Mouse (Mus musculus) MEL (cell line): ENCODE results near the gene Spop. TPM values are rescaled to one million over a fixed set of nuclear protein-coding genes. Genes with fewer than 3 reads are reported as not detected.

ENCODE experiments used
- DNase-seq: peaks from one replicate; pipeline ENCODE4 v3.0.0; 2011; ENCODE audit warnings: low read depth, low spot score
- H3K27ac ChIP-seq: 2 replicates; pipeline ENCODE4 v1.5.1; 2012; ENCODE audit warnings: low read depth, mild to moderate bottlenecking, control low read depth, low read length, moderate library complexity; ENCODE audit not compliant: control insufficient read depth
- H3K27me3 ChIP-seq, 2 experiments: fragments of 150-350 bp in 1 of 2; sonication (generic) in 1 of 2; 2 replicates each; pipeline ENCODE4 v1.6.1; 2012; ENCODE audit warnings: low read length in 2 of 2, mild to moderate bottlenecking in 2 of 2, improper control_type of control experiment in 1 of 2, moderate library complexity in 1 of 2; ENCODE audit not compliant: insufficient read depth in 2 of 2, control insufficient read depth in 1 of 2
- H3K36me3 ChIP-seq, 2 experiments: 2 replicates each; pipeline ENCODE4 v1.6.1; 2012 to 2014; ENCODE audit warnings: low read length in 2 of 2, improper control_type of control experiment in 1 of 2, inconsistent platforms in 1 of 2, mild to moderate bottlenecking in 1 of 2; ENCODE audit not compliant: insufficient read depth in 2 of 2, control insufficient read depth in 1 of 2
- H3K4me1 ChIP-seq, 2 experiments: fragments of 150-350 bp in 1 of 2; sonication (generic) in 1 of 2; 2 replicates each; pipeline ENCODE4 v1.6.1; 2012; ENCODE audit warnings: low read length in 2 of 2, improper control_type of control experiment in 1 of 2, mild to moderate bottlenecking in 1 of 2; ENCODE audit not compliant: insufficient read depth in 2 of 2, control insufficient read depth in 1 of 2
- H3K4me3 ChIP-seq, 2 experiments: fragments of 150-350 bp in 1 of 2; sonication (generic) in 1 of 2; 2 replicates each; pipeline ENCODE4 v1.5.1; 2012; ENCODE audit warnings: low read depth in 2 of 2, low read length in 2 of 2, mild to moderate bottlenecking in 2 of 2, moderate library complexity in 2 of 2, control low read depth in 1 of 2, improper control_type of control experiment in 1 of 2; ENCODE audit not compliant: control insufficient read depth in 1 of 2, insufficient read depth in 1 of 2
- H3K79me2 ChIP-seq: 2 replicates; pipeline ENCODE4 v1.6.1; 2012; ENCODE audit warnings: mild to moderate bottlenecking, low read length, moderate library complexity; ENCODE audit not compliant: control insufficient read depth, poor library complexity, insufficient read depth
- H3K9ac ChIP-seq: 2 replicates; pipeline ENCODE4 v1.6.1; 2012; ENCODE audit warnings: low read depth, mild to moderate bottlenecking, control low read depth, low read length, moderate library complexity; ENCODE audit not compliant: control insufficient read depth, poor library complexity, severe bottlenecking
- H3K9me3 ChIP-seq: fragments of 150-350 bp; sonication (generic); replicated peaks from 2 replicates; pipeline ENCODE4 v1.6.1; 2012; ENCODE audit warnings: mild to moderate bottlenecking, low read length, improper control_type of control experiment, moderate library complexity; ENCODE audit not compliant: insufficient read depth
- CHD1 ChIP-seq: IDR thresholded peaks from 2 replicates; pipeline ENCODE4 v1.6.1; 2012; ENCODE audit warnings: low read depth, mild to moderate bottlenecking, inconsistent platforms, low read length, improper control_type of control experiment
- CTCF ChIP-seq, 3 experiments: IDR thresholded peaks in 2 of 3; conservative IDR thresholded peaks in 1 of 3; 2 replicates each; pipeline ENCODE4 v1.5.1; 2011 to 2012; ENCODE audit warnings: low read length in 3 of 3, low read depth in 2 of 3, mild to moderate bottlenecking in 2 of 3, improper control_type of control experiment in 1 of 3, inconsistent platforms in 1 of 3, mixed read lengths in 1 of 3, moderate library complexity in 1 of 3; ENCODE audit not compliant: control insufficient read depth in 1 of 3, insufficient read depth in 1 of 3, poor library complexity in 1 of 3, severe bottlenecking in 1 of 3
- ELF1 ChIP-seq: IDR thresholded peaks from 2 replicates; pipeline ENCODE4 v1.6.1; 2014; ENCODE audit warnings: low read depth, mild to moderate bottlenecking, inconsistent platforms, low read length, improper control_type of control experiment, moderate library complexity
- GATA1 ChIP-seq: IDR thresholded peaks from 2 replicates; pipeline ENCODE4 v1.6.1; 2011; ENCODE audit warnings: low read depth, low read length, improper control_type of control experiment
- JUND ChIP-seq: IDR thresholded peaks from 2 replicates; pipeline ENCODE4 v1.6.1; 2011; ENCODE audit warnings: low read depth, mild to moderate bottlenecking, improper control_type of control experiment, low read length
- KAT2A ChIP-seq: conservative IDR thresholded peaks from 2 replicates; pipeline ENCODE4 v1.6.1; 2012; ENCODE audit warnings: low read depth, low read length, improper control_type of control experiment, inconsistent platforms
- MAZ ChIP-seq: IDR thresholded peaks from 2 replicates; pipeline ENCODE4 v1.6.1; 2012; ENCODE audit warnings: low read depth, mild to moderate bottlenecking, inconsistent platforms, low read length, improper control_type of control experiment
- MEF2A ChIP-seq: IDR thresholded peaks from 2 replicates; pipeline ENCODE4 v1.6.1; 2014; ENCODE audit warnings: low read depth, mild to moderate bottlenecking, inconsistent platforms, low read length, improper control_type of control experiment; ENCODE audit not compliant: poor library complexity, insufficient replicate concordance, severe bottlenecking; ENCODE audit errors: extremely low read depth
- POLR2A ChIP-seq, 2 experiments: IDR thresholded peaks; 2 replicates each; pipeline ENCODE4 v1.6.1; 2011 to 2012; ENCODE audit warnings: low read length in 2 of 2, mild to moderate bottlenecking in 2 of 2, control low read depth in 1 of 2, improper control_type of control experiment in 1 of 2, low read depth in 1 of 2, moderate library complexity in 1 of 2; ENCODE audit not compliant: control insufficient read depth in 1 of 2, insufficient read depth in 1 of 2, poor library complexity in 1 of 2
- RAD21 ChIP-seq: IDR thresholded peaks from 2 replicates; pipeline ENCODE4 v1.6.1; 2011; ENCODE audit warnings: mild to moderate bottlenecking, low read depth, low read length, improper control_type of control experiment
- RCOR1 ChIP-seq: IDR thresholded peaks from 2 replicates; pipeline ENCODE4 v1.6.1; 2012; ENCODE audit warnings: low read depth, mild to moderate bottlenecking, inconsistent platforms, low read length, improper control_type of control experiment
- SIN3A ChIP-seq: IDR thresholded peaks from 2 replicates; pipeline ENCODE4 v1.6.1; 2012; ENCODE audit warnings: low read length, improper control_type of control experiment, inconsistent platforms
- TCF12 ChIP-seq: IDR thresholded peaks from 2 replicates; pipeline ENCODE4 v1.6.1; 2014; ENCODE audit warnings: low read depth, mild to moderate bottlenecking, inconsistent platforms, low read length, improper control_type of control experiment, moderate library complexity
- USF1 ChIP-seq: IDR thresholded peaks from 2 replicates; pipeline ENCODE4 v1.6.1; 2014; ENCODE audit warnings: low read depth, mild to moderate bottlenecking, inconsistent platforms, low read length, improper control_type of control experiment, moderate library complexity
- USF2 ChIP-seq, 2 experiments: IDR thresholded peaks; 2 replicates each; pipeline ENCODE4 v1.6.1; 2011 to 2012; ENCODE audit warnings: improper control_type of control experiment in 2 of 2, low read length in 2 of 2, borderline replicate concordance in 1 of 2, inconsistent platforms in 1 of 2, low read depth in 1 of 2, mild to moderate bottlenecking in 1 of 2; ENCODE audit not compliant: insufficient read depth in 1 of 2
- ZKSCAN1 ChIP-seq: IDR thresholded peaks from 2 replicates; pipeline ENCODE4 v1.6.1; 2012; ENCODE audit warnings: low read depth, mild to moderate bottlenecking, inconsistent platforms, low read length, improper control_type of control experiment, moderate library complexity
- ZMIZ1 ChIP-seq: IDR thresholded peaks from 2 replicates; pipeline ENCODE4 v1.6.1; 2012; ENCODE audit warnings: low read depth, mild to moderate bottlenecking, inconsistent platforms, low read length, improper control_type of control experiment, moderate library complexity
- ZNF384 ChIP-seq: IDR thresholded peaks from 2 replicates; pipeline ENCODE4 v1.6.1; 2012; ENCODE audit warnings: low read depth, mild to moderate bottlenecking, inconsistent platforms, low read length, improper control_type of control experiment
- polyA plus RNA-seq, 2 experiments: library from polyadenylated mRNA; stranded (reverse) in 1 of 2; unstranded in 1 of 2; fragments of >175 nt in 1 of 2; fragments of >200 nt in 1 of 2; gene quantifications; 2 replicates each; pipeline versions ENCODE4 v1.2.1 to v1.2.4; 2012; ENCODE audit warnings: low replicate concordance in 2 of 2, low read depth in 1 of 2; ENCODE audit not compliant: insufficient read length in 2 of 2, insufficient read depth in 1 of 2, missing spikeins in 1 of 2
- total RNA-seq: library from RNA; depleted of rRNA; stranded (reverse); fragments of 300-350 nt; gene quantifications from 2 replicates; pipeline ENCODE4 v1.2.3, GENCODE M21; 2012

Gene Spop
- total and polyA plus RNA-seq, 3 experiments, result 41.5 to 84.0 TPM; not detected in 1

DNA sequence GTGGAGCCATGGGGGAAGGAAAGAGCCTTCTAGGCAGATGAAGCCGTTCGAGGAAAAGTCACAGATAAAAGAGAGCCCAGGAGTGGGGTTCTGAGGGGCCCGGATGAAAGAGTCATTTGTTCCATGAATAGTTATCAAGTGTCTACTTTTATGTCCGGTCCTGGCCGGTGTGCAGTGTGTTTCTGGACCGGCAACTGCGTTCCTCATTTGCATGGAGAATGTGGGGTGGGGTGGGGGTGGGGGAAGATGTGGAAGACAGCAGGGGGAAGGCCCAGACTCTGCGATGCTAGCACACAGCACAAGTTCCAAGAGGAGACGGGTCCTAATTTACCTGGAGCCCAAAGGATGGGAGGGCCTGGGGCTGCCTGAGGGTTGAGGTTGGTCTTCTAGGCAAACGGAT, 105.4 kb downstream of the Spop start:
- H3K4me3 ChIP-seq, result no peak overlapping the region
- no peaks in the 10 kb centered on the region for H3K36me3 ChIP-seq
- H3K27ac ChIP-seq, result no peak overlapping the region
- DNase-seq, result no peak
- H3K79me2 ChIP-seq, result no peaks in the 10 kb centered on the region
- H3K9ac ChIP-seq, result no peak overlapping the region
- no peak for TF ChIP-seq MAZ
- no peak for TF ChIP-seq SIN3A
- no peak for TF ChIP-seq RAD21
- TF ChIP-seq USF2 (IDR thresholded peaks at IDR 0.05; ENCODE audit: borderline replicate concordance in 1 of 2, insufficient read depth in 1 of 2, low read depth in 1 of 2, low read length in 2 of 2), result no peak
- TF ChIP-seq POLR2A (IDR thresholded peaks at IDR 0.05; ENCODE audit: control insufficient read depth in 1 of 2, insufficient read depth in 1 of 2, low read depth in 1 of 2, low read length in 2 of 2, poor library complexity in 1 of 2), result no peak
- no peak for TF ChIP-seq KAT2A
- no peak for TF ChIP-seq ELF1
- no peak for TF ChIP-seq RCOR1
- no peak for TF ChIP-seq TCF12
- TF ChIP-seq GATA1, result no peak
- TF ChIP-seq USF1, result no peak
- no peak for TF ChIP-seq JUND
- TF ChIP-seq ZMIZ1, result no peak
- H3K4me1 ChIP-seq, result 0 out of 4 replicates have a peak, but pooled peaks cover 0 to 5% of the 10 kb centered on the region in 2 experiments
- no peaks in the 10 kb centered on the region for H3K9me3 ChIP-seq
- peaks cover 4 to 5% of the 10 kb centered on the region in 2 experiments; a peak in 3 of 4 replicates for H3K27me3 ChIP-seq

DNA sequence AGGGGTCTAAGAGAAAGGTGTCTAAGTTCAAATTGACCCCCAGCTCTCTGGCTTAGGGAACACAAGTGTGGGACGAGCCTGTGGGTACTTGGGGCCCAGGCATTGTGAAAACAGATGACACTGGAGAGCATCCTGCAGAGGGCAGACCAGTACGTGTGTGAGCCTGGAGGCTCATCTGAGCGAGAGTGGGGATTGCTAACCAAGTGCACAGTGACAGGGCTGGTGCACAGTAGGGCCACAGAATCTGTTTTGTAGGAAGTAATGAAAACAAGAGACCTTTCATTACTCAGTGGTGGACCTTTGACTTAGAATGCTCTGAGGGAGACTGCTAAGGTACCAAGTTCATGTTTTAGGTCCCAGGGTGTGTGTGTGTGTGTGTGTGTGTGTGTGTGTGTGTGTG, 106.1 kb downstream of the Spop start:
- Histone ChIP-seq H3K79me2 (no peaks in the 10 kb centered on the region), H3K9me3 (no peaks in the 10 kb centered on the region), H3K27me3 (peaks cover 8 to 9% of the 10 kb centered on the region in 2 experiments), H3K36me3 (no peaks in the 10 kb centered on the region)
- TF ChIP-seq CTCF (IDR thresholded peaks at IDR 0.05 in 2 of 3, conservative IDR thresholded peaks at IDR 0.05 in 1 of 3; ENCODE audit: control insufficient read depth in 1 of 3, insufficient read depth in 1 of 3, low read depth in 2 of 3, low read length in 3 of 3, poor library complexity in 1 of 3, severe bottlenecking in 1 of 3) (peak in 2 of 3 experiments; percentile 21 to 22; a peak in 1 of 6 replicates), ZKSCAN1 (peak; percentile 82; the same call in 1 of the 2 replicates), CHD1 (no peak), MEF2A (no peak), ZNF384 (no peak)
- TF ChIP-seq, all 39 proteins: peak for 2
- Histone ChIP-seq H3K9ac (no peak overlapping the region), H3K4me3 (no peak overlapping the region), H3K27ac (no peak overlapping the region), H3K4me1 (0 out of 4 replicates have a peak, but pooled peaks cover 0 to 5% of the 10 kb centered on the region in 2 experiments)
- peak; percentile 25 for DNase-seq
